Mouse (Mus musculus) cortical plate, adult 2 months (tissue): ENCODE data around the gene Lrrn2. TPM values are rescaled to one million over a fixed set of nuclear protein-coding genes. Genes with fewer than 3 reads are reported as not detected.

Source experiments
- H3K27ac ChIP-seq: fragments of 200-500 bp; 2 replicates; pipeline ENCODE4 v1.5.1; 2012; ENCODE audit warnings: low read length, control low read depth, inconsistent platforms; ENCODE audit not compliant: insufficient read depth
- H3K4me1 ChIP-seq: fragments of 200-500 bp; 2 replicates; pipeline ENCODE4 v1.6.1; 2011; ENCODE audit warnings: low read length; ENCODE audit not compliant: control insufficient read depth, insufficient read depth
- H3K4me3 ChIP-seq: fragments of 200-500 bp; 2 replicates; pipeline ENCODE4 v1.5.1; 2011; ENCODE audit warnings: mild to moderate bottlenecking, low read length, control low read depth; ENCODE audit not compliant: insufficient read depth
- CTCF ChIP-seq: fragments of 200-500 bp; IDR thresholded peaks from 2 replicates; pipeline ENCODE4 v1.5.1; 2011; ENCODE audit warnings: mild to moderate bottlenecking, control low read depth, low read length; ENCODE audit not compliant: insufficient read depth; ENCODE audit errors: extremely low read depth
- POLR2A ChIP-seq: fragments of 200-500 bp; IDR thresholded peaks from 2 replicates; pipeline ENCODE4 v1.6.1; 2011; ENCODE audit warnings: mild to moderate bottlenecking, low read length, control low read depth; ENCODE audit not compliant: insufficient read depth; ENCODE audit errors: extremely low read depth
- polyA plus RNA-seq: library from polyadenylated mRNA; depleted of rRNA; stranded (reverse); fragments of >200 nt; gene quantifications from 2 replicates; pipeline ENCODE4 v1.2.3, GENCODE M21; 2012

Lrrn2 gene
- polyA plus RNA-seq, 1 experiment: 57.8 TPM

DNA sequence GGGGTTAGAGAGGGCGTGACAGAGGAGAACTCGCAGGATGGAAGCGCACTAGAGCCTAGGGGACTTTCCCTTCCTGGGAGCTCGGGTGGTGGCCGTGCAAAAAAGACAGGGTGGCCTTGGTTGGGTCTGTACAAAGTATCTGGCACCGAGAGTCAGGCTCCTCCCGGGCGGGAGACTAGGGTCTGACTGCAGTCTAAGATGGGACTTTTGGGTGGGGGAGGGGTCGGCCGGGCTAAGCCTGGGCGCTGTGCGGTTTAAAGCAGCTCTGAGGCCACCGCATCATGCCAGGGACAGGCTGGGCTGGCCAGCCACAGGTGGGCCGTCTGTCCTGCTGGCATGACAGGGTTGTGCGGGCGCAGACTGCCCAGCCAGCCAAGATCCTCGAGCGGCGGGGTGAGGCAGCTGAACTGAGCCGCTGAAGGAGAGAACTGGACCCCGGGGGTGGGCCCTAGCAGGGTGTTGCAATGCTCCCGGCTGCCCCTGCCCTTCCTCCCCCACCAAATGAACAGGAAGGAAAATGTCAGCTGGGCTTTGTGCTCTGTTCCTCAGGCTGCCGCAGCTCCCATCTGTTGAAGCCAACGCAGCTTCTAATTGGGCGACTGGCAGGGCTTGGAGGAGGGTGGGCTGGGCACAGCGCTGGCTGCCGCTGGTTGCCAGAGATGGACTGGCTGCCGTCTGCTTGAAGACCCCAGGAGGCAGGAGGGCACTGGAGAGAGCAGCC lies 1.1 kb downstream of the Lrrn2 start:
- TF ChIP-seq POLR2A (peak; percentile 77), CTCF (no peak)
- Histone ChIP-seq H3K27ac (peak overlapping the region; percentile 82), H3K4me1 (peaks cover 10% of the 10 kb centered on the region), H3K4me3 (peak overlapping the region; percentile 61)

DNA sequence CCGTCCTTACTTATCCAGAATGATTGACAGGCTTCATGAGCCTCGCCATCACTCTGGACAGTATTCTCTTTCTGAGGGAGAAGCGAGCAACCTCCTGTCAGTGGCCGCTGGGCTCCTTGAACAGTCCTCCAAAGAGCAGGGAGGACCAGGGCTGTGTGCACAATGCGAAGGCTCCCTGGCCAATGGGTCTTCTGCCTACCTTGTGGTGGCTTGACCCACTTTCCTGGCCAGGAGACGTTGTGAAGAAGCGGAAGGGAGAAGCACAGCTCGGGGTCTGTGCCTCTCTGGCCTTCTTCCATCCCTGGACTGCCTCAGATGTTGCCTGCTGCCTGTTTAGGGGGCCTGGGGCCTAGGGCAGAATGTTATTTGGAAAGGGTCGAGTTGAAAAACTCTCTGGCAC lies 1.8 kb downstream of the Lrrn2 start:
- Histone ChIP-seq H3K4me1 (peaks cover 12% of the 10 kb centered on the region), H3K27ac (peak overlapping the region; percentile 82), H3K4me3 (peak overlapping the region; percentile 61)
- TF ChIP-seq POLR2A: no peak
- TF ChIP-seq CTCF: no peak

GRCm38 (mm10) chr1:132885701-132886100 lies 5.6 kb downstream of the Lrrn2 start:
- TF ChIP-seq POLR2A (no peak), CTCF (no peak)
- H3K27ac ChIP-seq: no peak overlapping the region
- peaks cover 18% of the 10 kb centered on the region for H3K4me1 ChIP-seq
- no peak overlapping the region for H3K4me3 ChIP-seq

GRCm38 (mm10) chr1:132886626-132887025 lies 6.6 kb downstream of the Lrrn2 start:
- no peak overlapping the region for H3K27ac ChIP-seq
- no peak overlapping the region for H3K4me3 ChIP-seq
- peaks cover 20% of the 10 kb centered on the region for H3K4me1 ChIP-seq
- TF ChIP-seq CTCF: no peak
- no peak for TF ChIP-seq POLR2A

GRCm38 (mm10) chr1:132888811-132889210 lies 8.7 kb downstream of the Lrrn2 start:
- H3K27ac ChIP-seq: no peak overlapping the region

DNA sequence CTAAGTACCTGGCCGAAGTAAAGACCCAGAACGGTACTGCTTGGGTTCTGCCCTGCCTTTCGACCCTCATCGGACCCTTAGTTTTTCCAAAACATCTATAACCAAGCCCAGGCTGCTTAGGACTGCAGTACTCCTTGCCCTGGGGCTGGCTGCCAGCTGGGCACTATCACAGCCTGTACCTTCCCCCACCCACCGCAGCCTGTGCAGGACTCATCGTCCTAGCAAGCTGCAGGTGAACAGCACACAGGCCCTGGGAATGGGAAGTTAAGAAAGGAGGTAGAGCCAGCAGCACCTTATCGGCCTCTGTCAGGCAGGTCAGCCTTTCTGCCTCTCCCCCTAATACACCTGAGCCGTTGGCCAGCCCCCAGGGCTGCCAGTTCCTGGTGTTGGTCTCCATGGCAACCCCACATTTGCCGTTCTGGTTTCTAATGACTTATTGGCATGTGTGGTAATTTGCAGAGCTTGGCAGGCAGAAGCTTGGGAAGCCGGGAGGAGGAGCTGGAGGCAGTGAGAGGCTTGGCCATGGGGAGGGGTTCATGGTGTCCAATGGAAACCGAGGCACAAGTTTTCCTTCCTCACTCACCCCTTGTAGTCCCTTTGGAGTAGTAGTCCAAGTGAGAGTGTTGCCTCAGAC lies 10.2 kb downstream of the Lrrn2 start:
- no peak for TF ChIP-seq POLR2A
- TF ChIP-seq CTCF: no peak
- Histone ChIP-seq H3K4me3 (no peak overlapping the region), H3K4me1 (peaks cover 30% of the 10 kb centered on the region), H3K27ac (no peak overlapping the region)

More at GRCm38 (mm10) chr1:132888811-132889210, 8.7 kb downstream of the Lrrn2 start:
- TF ChIP-seq CTCF (no peak), POLR2A (no peak)
- H3K4me3 ChIP-seq: no peak overlapping the region
- H3K4me1 ChIP-seq: peaks cover 28% of the 10 kb centered on the region

- TF ChIP-seq POLR2A (no peak), CTCF (no peak)
- Histone ChIP-seq H3K27ac (no peak overlapping the region), H3K4me1 (peaks cover 24% of the 10 kb centered on the region), H3K4me3 (no peak overlapping the region)
Measured at GRCm38 (mm10) chr1:132892065-132892464, 12.0 kb downstream of the Lrrn2 start.

- Histone ChIP-seq H3K4me1 (peaks cover 25% of the 10 kb centered on the region), H3K4me3 (no peak overlapping the region), H3K27ac (0 out of 2 replicates have a peak overlapping the region, but pooled peaks have one; percentile 17)
- TF ChIP-seq CTCF (no peak), POLR2A (no peak)
Measured at GRCm38 (mm10) chr1:132893311-132894077, 13.4 kb downstream of the Lrrn2 start.

- Histone ChIP-seq H3K4me3 (no peak overlapping the region), H3K27ac (no peak overlapping the region), H3K4me1 (peaks cover 19% of the 10 kb centered on the region)
- TF ChIP-seq CTCF (no peak), POLR2A (no peak)
Measured at GRCm38 (mm10) chr1:132899029-132899428, 19.0 kb downstream of the Lrrn2 start.
